Mouse (Mus musculus) heart, embryonic 12.5 days (tissue): ENCODE results near the gene Hoxa3. TPM values are rescaled to one million over a fixed set of nuclear protein-coding genes. Genes with fewer than 3 reads are reported as not detected.
A peak's percentile ranks its signal among the peaks of the same experiment; 100 is the strongest.

Source experiments
- ATAC-seq: fragments of 200-750 bp; cut with Nextera tagmentation; 2 replicates; pipeline ENCODE4 v1.8.0; 2017; ENCODE audit warnings: moderate TSS enrichment, moderate library complexity; ENCODE audit not compliant: insufficient number of reproducible peaks, low FRiP score
- H3K27ac ChIP-seq: fragments of 300-500 bp; sonication (generic); 2 replicates; pipeline ENCODE4 v1.5.1; 2016; ENCODE audit warnings: mild to moderate bottlenecking, moderate library complexity; ENCODE audit not compliant: poor library complexity, severe bottlenecking
- H3K27me3 ChIP-seq: fragments of 300-500 bp; sonication (generic); replicated peaks from 2 replicates; pipeline ENCODE4 v1.6.1; 2016; ENCODE audit warnings: mild to moderate bottlenecking, moderate library complexity
- H3K36me3 ChIP-seq: fragments of 300-500 bp; sonication (generic); 2 replicates; pipeline ENCODE4 v1.6.1; 2016; ENCODE audit warnings: mild to moderate bottlenecking, moderate library complexity
- H3K4me1 ChIP-seq: fragments of 300-500 bp; sonication (generic); replicated peaks from 2 replicates; pipeline ENCODE4 v1.6.1; 2016; ENCODE audit warnings: mild to moderate bottlenecking
- H3K4me2 ChIP-seq: fragments of 300-500 bp; sonication (generic); 2 replicates; pipeline ENCODE4 v1.6.1; 2016; ENCODE audit warnings: mild to moderate bottlenecking, moderate library complexity
- H3K4me3 ChIP-seq: fragments of 300-500 bp; sonication (generic); 2 replicates; pipeline ENCODE4 v1.5.1; 2016; ENCODE audit warnings: mild to moderate bottlenecking
- H3K9ac ChIP-seq: fragments of 300-500 bp; sonication (generic); 2 replicates; pipeline ENCODE4 v1.6.1; 2016; ENCODE audit warnings: mild to moderate bottlenecking, moderate library complexity
- H3K9me3 ChIP-seq: fragments of 300-500 bp; sonication (generic); replicated peaks from 2 replicates; pipeline ENCODE4 v1.6.1; 2016; ENCODE audit warnings: mild to moderate bottlenecking, moderate library complexity
- WGBS: fragments of 180-500 bp; shearing (Covaris S2); methylation state at CpG from one replicate; pipeline ENCODE4 v1.1.7; 2016; 5-methylcytosine and 5-hydroxymethylcytosine counted together
- polyA plus RNA-seq: library from polyadenylated mRNA; unstranded; fragments of >200 nt; fragmentation: Nextera tagmentation; extraction: Ambion mirVana; gene quantifications from 2 replicates; pipeline ENCODE4 v1.2.1, GENCODE M21; 2016

The Hoxa3 gene
- polyA plus RNA-seq, 1 experiment from 2014 or later = 0.80 TPM

DNA sequence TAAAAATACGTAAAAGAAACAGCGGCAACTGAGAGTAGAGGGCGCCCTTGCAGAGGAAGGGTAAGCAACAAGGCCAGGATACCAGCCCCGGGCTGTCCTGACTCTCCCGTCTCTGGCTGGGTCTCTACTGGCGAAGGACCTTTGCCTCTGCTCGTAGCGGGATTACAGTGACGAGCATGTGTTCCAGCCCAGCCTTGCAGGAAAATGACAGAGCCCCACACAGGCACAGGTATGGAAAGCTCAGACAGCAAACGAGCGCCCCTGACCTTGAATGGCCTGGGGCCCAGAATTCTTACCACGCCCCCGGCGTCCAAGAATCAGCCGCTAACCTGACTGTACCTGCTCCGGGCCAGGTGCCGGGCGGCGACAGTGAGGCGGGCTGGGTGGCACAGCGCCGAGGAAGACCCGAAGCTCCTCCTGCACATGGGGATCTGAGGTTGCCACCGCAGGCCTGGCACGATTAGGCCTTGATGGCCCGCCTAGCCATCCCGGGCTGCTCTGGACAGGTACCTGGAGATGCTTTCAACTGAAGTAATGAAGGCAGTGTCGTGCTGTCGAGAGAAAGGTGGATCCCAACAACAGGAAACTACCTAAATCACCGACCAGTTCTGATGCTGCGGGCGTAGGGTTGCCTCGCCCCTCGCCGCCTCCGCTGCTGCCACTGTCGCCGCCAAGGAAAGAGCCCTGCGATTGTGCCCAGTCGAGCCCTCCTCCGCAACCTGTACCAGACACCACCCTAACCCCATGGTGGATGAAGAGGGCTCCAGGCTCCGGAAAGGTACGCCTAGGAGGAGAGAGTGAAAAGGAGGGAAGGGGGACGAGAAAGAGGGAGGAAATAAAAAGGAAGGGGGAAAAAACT lies 16.7 kb upstream of the Hoxa3 start:
- no peak overlapping the region for H3K27ac ChIP-seq
- no peak overlapping the region for H3K4me2 ChIP-seq
- ATAC-seq = no peak
- H3K4me3 ChIP-seq = no peak overlapping the region
- peaks cover 8% of the 10 kb centered on the region; the same call in 1 of the 2 replicates for H3K4me1 ChIP-seq
- peaks cover 92% of the 10 kb centered on the region for H3K27me3 ChIP-seq
- WGBS = 1% methylated on average over 44 of the region's 44 CpGs
- H3K9me3 ChIP-seq = no peaks in the 10 kb centered on the region
- no peaks in the 10 kb centered on the region for H3K36me3 ChIP-seq
- H3K9ac ChIP-seq = no peak overlapping the region

- H3K27ac ChIP-seq = no peak overlapping the region
- ATAC-seq = no peak
- peaks cover 92% of the 10 kb centered on the region for H3K27me3 ChIP-seq
- H3K4me2 ChIP-seq = no peak overlapping the region
- no peaks in the 10 kb centered on the region for H3K9me3 ChIP-seq
- no peak overlapping the region for H3K9ac ChIP-seq
- H3K4me1 ChIP-seq = peaks cover 8% of the 10 kb centered on the region; the same call in 1 of the 2 replicates
- no peak overlapping the region for H3K4me3 ChIP-seq
- H3K36me3 ChIP-seq = no peaks in the 10 kb centered on the region
- 2% methylated on average over 38 of the region's 38 CpGs for WGBS
Observed at GRCm38 (mm10) chr6:52228475-52229465, 15.6 kb upstream of the Hoxa3 start.

DNA sequence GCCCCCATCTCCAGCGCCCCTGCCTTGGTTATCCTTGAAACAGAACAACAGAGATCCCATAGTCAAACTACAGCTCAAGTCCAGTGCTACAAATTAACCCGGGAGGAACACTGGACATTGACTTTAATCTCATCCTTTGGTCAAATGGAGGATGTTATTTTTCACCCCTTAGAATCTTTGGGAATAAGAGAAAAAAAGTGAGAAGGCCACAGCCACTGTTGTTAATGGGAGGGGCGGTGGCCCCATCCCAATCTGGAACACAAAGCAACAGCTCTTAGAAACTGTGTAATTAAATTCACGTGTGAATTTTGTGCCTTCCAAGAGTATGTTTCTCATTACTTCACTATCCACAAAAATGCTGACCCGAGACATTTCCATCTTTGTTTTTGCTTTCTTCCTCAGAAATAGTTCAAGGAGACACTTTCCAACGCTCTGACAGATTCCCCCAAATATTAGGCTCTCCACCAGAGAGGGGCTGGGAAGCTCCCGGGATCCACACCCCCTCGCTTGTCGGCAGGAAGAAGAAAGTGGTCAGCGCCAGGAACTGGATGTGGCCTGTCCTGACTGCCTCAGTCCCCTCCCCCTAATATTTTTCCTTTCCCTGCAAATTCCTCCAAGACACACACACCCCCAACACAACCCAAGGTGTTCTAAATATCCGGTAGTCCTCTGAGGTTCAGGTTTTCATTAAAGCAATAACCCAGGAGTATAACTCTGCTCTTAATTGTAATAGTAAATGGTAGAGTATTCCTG lies 14.5 kb upstream of the Hoxa3 start:
- Histone ChIP-seq H3K4me2 (no peak overlapping the region), H3K4me1 (peaks cover 7% of the 10 kb centered on the region; the same call in 1 of the 2 replicates), H3K27me3 (peaks cover 90% of the 10 kb centered on the region), H3K27ac (no peak overlapping the region), H3K36me3 (no peaks in the 10 kb centered on the region), H3K9me3 (no peaks in the 10 kb centered on the region), H3K4me3 (no peak overlapping the region), H3K9ac (no peak overlapping the region)
- no peak for ATAC-seq
- 6% methylated on average over 11 of the region's 11 CpGs for WGBS

- no peaks in the 10 kb centered on the region for H3K9me3 ChIP-seq
- no peak overlapping the region for H3K9ac ChIP-seq
- WGBS = 3% methylated on average over 26 of the region's 26 CpGs
- no peak for ATAC-seq
- H3K4me2 ChIP-seq = no peak overlapping the region
- H3K27ac ChIP-seq = no peak overlapping the region
- peaks cover 90% of the 10 kb centered on the region for H3K27me3 ChIP-seq
- H3K36me3 ChIP-seq = no peaks in the 10 kb centered on the region
- peaks cover 11% of the 10 kb centered on the region for H3K4me1 ChIP-seq
- no peak overlapping the region for H3K4me3 ChIP-seq
Observed at GRCm38 (mm10) chr6:52226569-52227257, 13.6 kb upstream of the Hoxa3 start.

- no peak for ATAC-seq
- H3K4me3 ChIP-seq = peak overlapping the region; percentile 13
- H3K4me2 ChIP-seq = 0 out of 2 replicates have a peak overlapping the region, but pooled peaks have one; percentile 5
- no peaks in the 10 kb centered on the region for H3K9me3 ChIP-seq
- 2% methylated on average over 69 of the region's 69 CpGs for WGBS
- H3K4me1 ChIP-seq = peaks cover 16% of the 10 kb centered on the region
- H3K9ac ChIP-seq = no peak overlapping the region
- H3K36me3 ChIP-seq = no peaks in the 10 kb centered on the region
- H3K27ac ChIP-seq = no peak overlapping the region
- peaks cover 95% of the 10 kb centered on the region for H3K27me3 ChIP-seq
Observed at GRCm38 (mm10) chr6:52225612-52226568, 12.8 kb upstream of the Hoxa3 start.

DNA sequence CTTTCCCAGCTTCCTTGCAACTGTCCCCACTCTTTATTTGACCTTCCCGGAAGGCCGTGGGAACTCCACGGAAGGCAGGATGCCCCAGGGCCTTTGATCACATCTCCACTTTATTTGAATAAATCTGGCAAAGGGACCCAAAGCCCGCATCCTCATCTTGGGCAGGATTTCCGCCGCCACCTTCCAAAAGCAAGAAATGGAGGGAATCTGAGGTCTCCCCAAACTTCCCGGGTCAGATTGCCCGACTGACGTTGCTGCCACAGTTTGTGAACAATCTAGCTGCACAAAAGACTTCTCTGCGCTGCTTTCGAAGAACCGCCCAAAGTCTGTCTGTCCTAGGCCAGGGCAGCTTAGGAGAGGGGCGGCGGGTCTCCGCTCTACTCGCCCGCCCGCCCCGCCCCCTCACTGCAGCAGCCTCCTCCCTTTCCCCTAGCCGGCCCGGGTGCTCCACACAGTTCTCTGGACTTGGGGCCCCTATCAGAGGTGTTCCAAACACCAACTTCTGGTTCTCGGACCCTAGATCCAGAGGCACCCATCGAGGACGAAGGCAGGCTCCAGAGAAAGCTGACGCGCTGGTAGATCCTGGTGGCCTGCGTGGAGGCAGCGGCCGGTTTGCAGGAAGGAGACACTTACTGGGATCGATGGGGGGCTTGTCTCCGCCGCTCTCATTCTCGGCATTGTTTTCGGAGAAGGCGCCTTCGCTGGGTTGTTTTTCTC lies 11.9 kb upstream of the Hoxa3 start:
- Histone ChIP-seq H3K27ac (no peak overlapping the region), H3K4me3 (no peak overlapping the region), H3K4me2 (no peak overlapping the region), H3K36me3 (no peaks in the 10 kb centered on the region), H3K9ac (no peak overlapping the region), H3K4me1 (peaks cover 16% of the 10 kb centered on the region), H3K9me3 (no peaks in the 10 kb centered on the region), H3K27me3 (peaks cover 95% of the 10 kb centered on the region)
- no peak for ATAC-seq
- WGBS = 2% methylated on average over 36 of the region's 36 CpGs

- H3K9ac ChIP-seq = no peak overlapping the region
- no peak overlapping the region for H3K27ac ChIP-seq
- H3K4me2 ChIP-seq = no peak overlapping the region
- WGBS = 2% methylated on average over 24 of the region's 24 CpGs
- peaks cover 95% of the 10 kb centered on the region for H3K27me3 ChIP-seq
- H3K9me3 ChIP-seq = no peaks in the 10 kb centered on the region
- no peak for ATAC-seq
- H3K4me3 ChIP-seq = no peak overlapping the region
- H3K4me1 ChIP-seq = peaks cover 16% of the 10 kb centered on the region
- H3K36me3 ChIP-seq = no peaks in the 10 kb centered on the region
Observed at GRCm38 (mm10) chr6:52223939-52224760, 11.0 kb upstream of the Hoxa3 start.

DNA sequence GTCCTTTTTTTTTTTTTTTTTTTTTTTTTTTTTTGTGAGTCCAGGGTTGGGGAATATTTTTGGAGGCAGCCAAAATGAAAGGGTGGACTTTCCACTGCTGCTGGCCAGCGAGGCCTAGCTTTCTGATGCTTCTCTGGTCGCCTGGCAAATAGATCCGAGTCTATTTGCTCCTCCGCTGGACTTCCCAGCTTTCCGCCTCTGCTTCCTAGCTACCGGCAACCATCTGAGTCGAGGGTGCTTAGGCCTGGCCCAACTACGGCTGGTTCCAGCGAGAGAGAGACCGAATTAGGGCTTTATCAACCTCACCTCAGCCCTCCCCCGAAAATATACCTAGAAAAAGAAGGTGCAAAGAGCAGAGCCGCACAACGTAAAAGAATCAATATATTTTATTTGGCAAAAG lies 9.6 kb upstream of the Hoxa3 start:
- Histone ChIP-seq H3K36me3 (no peaks in the 10 kb centered on the region), H3K27ac (no peak overlapping the region), H3K4me2 (no peak overlapping the region), H3K27me3 (peaks cover 98% of the 10 kb centered on the region), H3K9ac (no peak overlapping the region), H3K9me3 (no peaks in the 10 kb centered on the region), H3K4me3 (no peak overlapping the region), H3K4me1 (peaks cover 16% of the 10 kb centered on the region)
- no peak for ATAC-seq
- 18% methylated on average over 13 of the region's 13 CpGs for WGBS
